ENCODE assay signal across 19 mouse cellular contexts in the genomic region with DNA sequence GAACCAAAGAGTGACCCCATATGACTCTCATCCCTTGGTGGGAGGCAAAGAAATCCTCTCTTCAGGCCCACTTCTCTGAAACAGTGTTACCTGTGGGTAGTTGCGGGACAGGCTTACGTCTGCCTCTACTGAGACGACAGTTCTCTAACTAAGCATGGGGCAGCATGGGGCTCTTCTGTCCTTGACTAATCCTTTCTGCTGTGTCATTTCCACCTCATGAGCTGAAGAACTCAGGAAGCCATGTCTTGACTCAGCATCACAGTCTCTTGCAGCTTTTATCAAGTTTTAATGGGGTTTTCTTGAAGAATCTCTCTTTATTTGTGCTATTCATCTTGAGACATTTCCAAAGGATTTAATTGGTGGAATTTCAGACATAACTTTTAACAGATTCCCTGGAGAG.
A peak's percentile ranks its signal among the peaks of the same experiment; 100 is the strongest.
DNase-seq lines count a peak whose midpoint lies in the region; ATAC-seq lines count a peak whose summit lies in the region.
"Had no signal": no experiment of that assay in that cellular context is flagged by ENCODE, and none has a peak within 500 bp of the region (broad histone marks: within the 10 kb centered on the region; RNA-seq: fewer than 3 reads in every experiment).

No protein-coding gene starts in this region.

- no peaks in the 10 kb centered on the region for H3K27me3 ChIP-seq in splenic B cell, adult 2 months (ENCODE audit: control insufficient read depth, insufficient read depth, low read length, poor library complexity, severe bottlenecking)
- H3K27me3 ChIP-seq: forebrain, embryonic 15.5 days had no signal

- peak; percentile 28 for DNase-seq in heart, adult 11 months
- no peak for DNase-seq in heart, postnatal 36 days
- DNase-seq in splenic B cell, adult 2 months (ENCODE audit: low read depth, low spot score): peak; percentile 12
- DNase-seq in right cerebral cortex, postnatal 14 days: no peak
- DNase-seq in thymus, postnatal 4 days: no peak
- DNase-seq: adrenal gland, adult 2 months; adrenal gland, postnatal 14 days; cerebellum, adult 11-12 months; cerebellum, adult 8-10 months; cerebellum, postnatal 10 days; cerebellum, postnatal 36 days; gastrocnemius, postnatal 25 days had no signal

- peak; percentile 71 for ATAC-seq in granulocyte monocyte progenitor cell, adult 5-6 weeks (replicated peaks; ENCODE audit: poor library complexity, severe bottlenecking)
- peak; percentile 74 for ATAC-seq in megakaryocyte, adult 5-6 weeks (ENCODE audit: poor library complexity, severe bottlenecking)
- ATAC-seq in frontal cortex, adult (ENCODE audit: low TSS enrichment): no peak
- ATAC-seq: forebrain, embryonic 15.5 days; hindbrain, postnatal 0 days; inflammation-experienced regulatory T-cells, adult 6 months; intestine, embryonic 16.5 days had no signal

- H3K36me3 ChIP-seq in splenic B cell, adult 2 months (ENCODE audit: control insufficient read depth, insufficient read depth, low read length, poor library complexity, severe bottlenecking): no peaks in the 10 kb centered on the region
- H3K36me3 ChIP-seq: forebrain, embryonic 15.5 days had no signal

- intact Hi-C loops in heart, postnatal 36 days (cut with DNase I): no loop called here

Comparison
In these comparisons a context has a peak if more than half of its experiments do, and no peak if none do; other contexts are left out.
1. DNase-seq: peak in heart, adult 11 months (single experiment) and splenic B cell, adult 2 months (single experiment); none in heart, postnatal 36 days (0 of 2), right cerebral cortex, postnatal 14 days (single experiment) and thymus, postnatal 4 days (single experiment).